Mouse (Mus musculus): ENCODE measurements at regions not wholly inside any gene's neighbourhood (a gene's known extent, or its start where the extent isn't known, plus 50 kb on each side); places are given as distances from the start of the nearest gene placed in this dataset.

DNA sequence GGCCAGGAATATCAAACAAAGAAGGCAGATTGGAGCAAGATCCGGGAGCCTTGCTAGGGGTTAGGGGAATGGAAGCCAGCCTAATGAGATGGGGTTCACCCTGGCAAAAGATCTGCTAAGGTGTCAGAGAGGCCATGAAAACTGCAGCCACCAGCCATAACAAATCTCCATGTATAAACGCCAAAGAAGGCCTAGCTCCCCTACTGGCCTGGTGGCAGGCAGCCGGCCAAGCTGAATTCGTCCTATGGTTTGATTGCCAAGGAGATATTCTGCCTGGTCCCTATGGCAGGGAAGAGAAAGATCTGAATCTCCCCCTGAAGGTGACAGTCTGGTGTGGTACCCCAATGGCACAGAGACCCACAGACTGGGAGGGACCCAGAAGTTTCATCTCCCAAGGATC, 104.8 kb upstream of the E030018B13Rik start:
- DNase-seq = peak; percentile 64

DNA sequence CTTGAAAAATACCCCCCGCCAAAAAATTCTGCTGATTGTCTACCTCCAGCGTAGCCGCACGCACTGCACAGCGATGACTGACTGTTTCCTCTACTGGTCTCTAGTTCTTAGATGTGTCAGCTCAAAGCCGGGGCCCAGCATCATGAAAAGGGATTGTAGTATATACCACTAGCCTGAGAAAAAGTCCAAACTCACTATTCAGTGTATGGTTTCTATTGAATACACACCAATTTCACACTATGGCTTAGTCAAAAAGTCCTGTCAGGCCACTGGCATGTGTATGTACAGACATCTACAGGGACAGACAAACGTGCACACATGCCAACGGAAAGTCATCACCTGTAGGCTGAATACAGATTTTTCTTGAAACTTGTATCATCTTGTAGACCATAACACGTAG, 101.1 kb upstream of the E030018B13Rik start:
- DNase-seq = no peak

GRCm38 (mm10) chr7:63816056-63816941, 100.4 kb upstream of the E030018B13Rik start:
- no peak for DNase-seq

DNA sequence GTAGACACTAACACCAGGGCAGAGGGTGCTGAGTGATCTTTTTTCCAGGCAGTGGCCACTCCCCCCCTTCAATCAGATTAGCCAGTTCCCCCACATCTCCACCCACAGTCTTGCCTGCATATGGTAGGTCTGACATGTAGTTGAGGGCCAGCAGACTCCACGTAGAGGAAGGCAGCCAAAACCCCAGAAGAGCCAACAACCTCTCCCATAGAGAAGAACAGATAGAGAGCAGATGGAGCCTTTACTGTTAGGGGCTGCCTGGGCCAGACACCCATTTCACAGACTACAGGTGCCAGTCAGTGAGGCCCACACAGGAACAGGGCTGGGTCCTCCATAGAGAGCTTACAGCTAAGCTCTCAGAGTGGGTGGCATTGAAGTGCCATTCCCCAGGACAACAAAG, 99.2 kb upstream of the E030018B13Rik start:
- DNase-seq = no peak

GRCm38 (mm10) chr7:63818105-63818504, 98.6 kb upstream of the E030018B13Rik start:
- no peak for DNase-seq

GRCm38 (mm10) chr7:63820286-63820685, 96.4 kb upstream of the E030018B13Rik start:
- no peak for DNase-seq

- no peak for DNase-seq
Measured at GRCm38 (mm10) chr7:63822001-63822400, 94.7 kb upstream of the E030018B13Rik start.

DNA sequence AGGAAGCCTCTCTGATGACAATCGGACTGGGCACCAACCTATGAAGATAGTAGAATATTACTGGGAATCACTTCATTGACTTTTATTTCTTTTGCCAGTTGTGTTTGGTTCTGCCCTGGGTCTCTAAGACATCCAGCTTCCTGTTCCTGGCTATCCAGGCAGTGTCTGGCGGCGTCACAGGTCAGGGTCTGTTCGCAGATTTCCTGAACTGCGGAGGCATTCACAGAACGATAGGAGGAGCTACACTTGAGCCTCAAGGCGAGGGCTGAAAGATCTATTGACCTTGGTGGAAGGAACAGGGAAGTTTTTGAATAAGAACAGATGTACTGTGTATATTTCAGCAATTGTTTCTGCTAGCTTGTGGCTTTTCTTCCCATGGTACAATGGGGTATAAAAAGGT, 92.6 kb upstream of the E030018B13Rik start:
- DNase-seq = no peak

GRCm38 (mm10) chr7:63829362-63829920, 87.2 kb upstream of the E030018B13Rik start:
- DNase-seq = no peak

DNA sequence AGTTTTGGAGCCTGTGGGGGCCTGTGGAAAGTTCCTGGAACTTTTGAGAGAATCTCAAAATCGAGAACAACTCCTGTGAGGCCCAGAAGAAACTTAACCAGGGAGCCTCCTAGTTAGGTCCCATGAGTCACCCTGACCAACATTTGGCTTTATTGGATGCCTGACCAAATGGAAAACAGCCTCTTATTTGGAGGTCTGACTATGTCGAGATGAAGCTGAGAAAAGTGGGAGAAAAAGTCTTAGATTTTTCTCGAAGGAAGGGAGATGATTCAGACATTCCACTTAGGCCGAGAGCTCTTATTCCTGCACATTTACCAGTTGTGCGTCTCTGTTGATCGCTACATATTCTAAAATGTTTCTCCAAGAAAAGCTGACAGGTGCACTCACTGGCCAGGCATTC, 83.0 kb upstream of the E030018B13Rik start:
- DNase-seq = no peak

DNA sequence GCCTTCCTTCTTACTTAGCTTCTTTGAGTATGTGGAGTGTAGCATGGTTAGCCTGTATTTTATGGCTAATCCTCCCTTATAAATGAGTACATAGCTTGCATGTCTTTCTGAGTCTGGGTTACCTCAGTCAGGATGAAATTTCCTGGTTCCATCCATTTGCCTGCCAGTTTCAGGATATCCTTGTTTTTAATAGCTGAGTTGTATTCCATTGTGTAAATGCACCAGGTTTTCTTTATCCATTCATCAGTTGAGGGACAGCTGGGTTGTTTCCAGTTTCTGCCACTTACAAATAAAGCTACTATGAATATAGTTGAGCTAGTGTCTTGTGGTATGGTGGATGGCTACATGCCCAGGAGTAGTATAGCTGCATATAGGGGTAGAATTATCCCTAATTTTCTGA, 80.7 kb upstream of the E030018B13Rik start:
- no peak for DNase-seq

All from cerebellum, adult 11 months (tissue).